Comparison of ENCODE assay signal across 15 mouse cellular contexts in the genomic region with DNA sequence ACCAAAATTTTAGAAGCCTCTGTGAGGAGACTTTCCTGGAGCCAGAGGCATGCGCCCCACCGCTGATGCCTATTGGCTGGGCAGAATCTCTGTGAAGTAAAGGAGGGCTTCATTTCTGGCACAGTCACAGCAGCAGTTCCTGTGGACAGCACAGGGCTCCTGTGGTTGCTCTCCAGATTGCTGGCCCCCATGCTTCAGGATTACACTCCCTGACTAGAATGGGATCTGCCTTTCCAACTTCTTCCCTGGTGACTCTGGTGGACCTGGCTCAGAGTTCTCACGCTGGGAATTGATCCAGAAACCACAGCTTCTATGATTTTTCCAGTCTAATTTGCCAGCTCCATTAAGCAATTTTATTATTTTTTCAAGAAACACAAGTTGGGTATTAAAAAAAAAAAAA. TPM values are rescaled to one million over a fixed set of nuclear protein-coding genes. Genes with fewer than 3 reads are reported as not detected.
DNase-seq lines count a peak whose midpoint lies in the region; ATAC-seq and TF ChIP-seq lines count a peak whose summit lies in the region.
"Had no signal": no experiment of that assay in that cellular context is flagged by ENCODE, and none has a peak within 500 bp of the region (broad histone marks: within the 10 kb centered on the region; RNA-seq: fewer than 3 reads in every experiment).

No protein-coding gene starts in this region.

- ATAC-seq in hindbrain, postnatal 0 days, result no peak
- ATAC-seq in hindbrain, embryonic 16.5 days, result no peak
- ATAC-seq: intestine, embryonic 15.5 days had no signal

- H3K4me1 ChIP-seq in hindbrain, postnatal 0 days (ENCODE audit: insufficient read depth, low read length), result no peaks in the 10 kb centered on the region
- H3K4me1 ChIP-seq in hindbrain, embryonic 16.5 days (ENCODE audit: control insufficient read depth, insufficient read depth, low read depth, low read length), result no peaks in the 10 kb centered on the region
- H3K4me1 ChIP-seq: forebrain, embryonic 12.5 days; intestine, embryonic 15.5 days; limb, embryonic 13.5 days; neural tube, embryonic 13.5 days had no signal

- no peak overlapping the region for H3K4me3 ChIP-seq in hindbrain, postnatal 0 days (ENCODE audit: low read length)
- no peak overlapping the region for H3K4me3 ChIP-seq in hindbrain, embryonic 16.5 days (ENCODE audit: low read length)
- H3K4me3 ChIP-seq: forebrain, embryonic 12.5 days; intestine, embryonic 15.5 days; limb, embryonic 13.5 days; neural tube, embryonic 13.5 days had no signal

- no peak overlapping the region for H3K4me2 ChIP-seq in hindbrain, postnatal 0 days (ENCODE audit: low read depth, low read length)
- no peak overlapping the region for H3K4me2 ChIP-seq in hindbrain, embryonic 16.5 days (ENCODE audit: low read length)
- H3K4me2 ChIP-seq: forebrain, embryonic 12.5 days; intestine, embryonic 15.5 days; limb, embryonic 13.5 days; neural tube, embryonic 13.5 days had no signal

- DNase-seq in hindbrain, postnatal 0 days (ENCODE audit: low spot score), result peak; percentile 34
- peak; percentile 88 for DNase-seq in Muller cell, postnatal 12 days (ENCODE audit: inconsistent ontology term)
- DNase-seq in adrenal gland, postnatal 14 days, result peak; percentile 52
- peak; percentile 55 for DNase-seq in gastrocnemius, postnatal 14 days
- no peak for DNase-seq in kidney, postnatal 25 days
- no peak for DNase-seq in thymus, postnatal 4 days
- DNase-seq in kidney, postnatal 14 days, result no peak
- DNase-seq: right cerebral cortex, postnatal 4 days had no signal

- 81% methylated on average over 3 of the region's 3 CpGs for WGBS in hindbrain, postnatal 0 days
- 79% methylated on average over 3 of the region's 3 CpGs for WGBS in hindbrain, embryonic 16.5 days

- intact Hi-C loops in gastrocnemius, postnatal 14 days (cut with DNase I; ENCODE audit: low total_unique reads), result no loop called here

- H3K9ac ChIP-seq in hindbrain, postnatal 0 days (replicated peaks; ENCODE audit: low read length), result no peak overlapping the region
- no peak overlapping the region for H3K9ac ChIP-seq in hindbrain, embryonic 16.5 days (ENCODE audit: low read depth, low read length)
- H3K9ac ChIP-seq: forebrain, embryonic 12.5 days; intestine, embryonic 15.5 days; limb, embryonic 13.5 days; neural tube, embryonic 13.5 days had no signal

- no peaks in the 10 kb centered on the region for H3K9me3 ChIP-seq in hindbrain, postnatal 0 days (ENCODE audit: low read length)
- no peaks in the 10 kb centered on the region for H3K9me3 ChIP-seq in hindbrain, embryonic 16.5 days (ENCODE audit: control insufficient read depth, low read length)
- H3K9me3 ChIP-seq: intestine, embryonic 15.5 days; limb, embryonic 13.5 days; neural tube, embryonic 13.5 days had no signal

- no peaks in the 10 kb centered on the region for H3K27me3 ChIP-seq in hindbrain, postnatal 0 days (ENCODE audit: insufficient read depth, low read length)
- no peaks in the 10 kb centered on the region for H3K27me3 ChIP-seq in hindbrain, embryonic 16.5 days (replicated peaks; ENCODE audit: control insufficient read depth, insufficient read depth, low read length)
- H3K27me3 ChIP-seq: forebrain, embryonic 12.5 days; intestine, embryonic 15.5 days; limb, embryonic 13.5 days; neural tube, embryonic 13.5 days had no signal

- H3K27ac ChIP-seq in hindbrain, postnatal 0 days, result no peak overlapping the region
- H3K27ac ChIP-seq in hindbrain, embryonic 16.5 days (ENCODE audit: low read depth, low read length), result no peak overlapping the region
- H3K27ac ChIP-seq: forebrain, embryonic 12.5 days; intestine, embryonic 15.5 days; limb, embryonic 13.5 days; neural tube, embryonic 13.5 days had no signal

- TF ChIP-seq CTCF in hindbrain, postnatal 0 days (IDR thresholded peaks at IDR 0.05; ENCODE audit: low read depth), result no peak

- H3K36me3 ChIP-seq in hindbrain, postnatal 0 days (ENCODE audit: insufficient read depth, low read length), result no peaks in the 10 kb centered on the region
- H3K36me3 ChIP-seq in hindbrain, embryonic 16.5 days (ENCODE audit: control insufficient read depth, insufficient read depth, low read length), result no peaks in the 10 kb centered on the region
- H3K36me3 ChIP-seq: forebrain, embryonic 12.5 days; intestine, embryonic 15.5 days; limb, embryonic 13.5 days; neural tube, embryonic 13.5 days had no signal

RNA-seq across cellular contexts. Expression of a gene that starts 28.2 kb away (rescaled TPM):
- total RNA-seq in hindbrain, postnatal 0 days (2014; rRNA removed), result not detected in 2 replicates
- polyA plus RNA-seq in hindbrain, postnatal 0 days (2015; fragmentation: Nextera tagmentation; extraction: Ambion mirVana), result not detected in 2 replicates
- polyA plus RNA-seq in hindbrain, embryonic 16.5 days (2015; fragmentation: Nextera tagmentation; extraction: Ambion mirVana), result 0.10 and 0.22 TPM in 2 replicates
- total RNA-seq in adrenal gland, postnatal 14 days (2021), result not detected in 2 replicates
- not detected for total RNA-seq in gastrocnemius, postnatal 14 days (2021)
- polyA plus RNA-seq: heart, embryonic 14.5 days; intestine, embryonic 15.5 days; large intestine, adult 2 months had no signal

RNA-seq across cellular contexts. Expression of a gene that starts 45.5 kb away (rescaled TPM):
- 40.2 and 46.5 TPM in 2 replicates for total RNA-seq in hindbrain, postnatal 0 days (2014; rRNA removed)
- 10.8 and 11.1 TPM in 2 replicates for polyA plus RNA-seq in hindbrain, postnatal 0 days (2015; fragmentation: Nextera tagmentation; extraction: Ambion mirVana)
- polyA plus RNA-seq in hindbrain, embryonic 16.5 days (2015; fragmentation: Nextera tagmentation; extraction: Ambion mirVana), result 12.1 and 13.1 TPM in 2 replicates
- total RNA-seq in adrenal gland, postnatal 14 days (2021), result 54.3 and 55.9 TPM in 2 replicates
- total RNA-seq in gastrocnemius, postnatal 14 days (2021), result 10 to 100 TPM; 24.9 to 27.6 TPM

Comparison
In these comparisons a context has a peak if more than half of its experiments do, and no peak if none do; other contexts are left out.
1. DNase-seq: peak in hindbrain, postnatal 0 days (single experiment), Muller cell, postnatal 12 days (single experiment), adrenal gland, postnatal 14 days (single experiment) and gastrocnemius, postnatal 14 days (single experiment); none in kidney, postnatal 25 days (0 of 2), thymus, postnatal 4 days (single experiment) and kidney, postnatal 14 days (single experiment).